Comparison of ENCODE assay signal across 15 mouse cellular contexts in genomic region chr13:30524961-30525360, GRCm38 (mm10). TPM values are rescaled to one million over a fixed set of nuclear protein-coding genes. Genes with fewer than 3 reads are reported as not detected.
DNase-seq lines count a peak whose midpoint lies in the region; ATAC-seq lines count a peak whose summit lies in the region.
"Had no signal": no experiment of that assay in that cellular context is flagged by ENCODE, and none has a peak within 500 bp of the region (broad histone marks: within the 10 kb centered on the region; RNA-seq: fewer than 3 reads in every experiment).

No protein-coding gene starts in this region.

- H3K36me3 ChIP-seq in hindbrain, embryonic 12.5 days, result no peaks in the 10 kb centered on the region
- H3K36me3 ChIP-seq: heart, embryonic 15.5 days; intestine, embryonic 15.5 days; limb, embryonic 10.5 days; lung, embryonic 15.5 days; neural tube, embryonic 15.5 days; stomach, embryonic 15.5 days had no signal

- no peaks in the 10 kb centered on the region for H3K4me1 ChIP-seq in hindbrain, embryonic 12.5 days
- H3K4me1 ChIP-seq: intestine, embryonic 15.5 days; limb, embryonic 10.5 days; lung, embryonic 15.5 days; neural tube, embryonic 15.5 days; stomach, embryonic 15.5 days had no signal

- H3K9ac ChIP-seq in hindbrain, embryonic 12.5 days, result no peak overlapping the region
- H3K9ac ChIP-seq: heart, embryonic 15.5 days; intestine, embryonic 15.5 days; lung, embryonic 15.5 days; neural tube, embryonic 15.5 days; stomach, embryonic 15.5 days had no signal

- no peaks in the 10 kb centered on the region for H3K27me3 ChIP-seq in hindbrain, embryonic 12.5 days
- H3K27me3 ChIP-seq: heart, embryonic 15.5 days; intestine, embryonic 15.5 days; lung, embryonic 15.5 days; neural tube, embryonic 15.5 days; stomach, embryonic 15.5 days had no signal

- DNase-seq in adrenal gland, postnatal 14 days, result peak; percentile 53
- DNase-seq in adrenal gland, postnatal 25 days, result no peak
- peak; percentile 16 for DNase-seq in kidney, postnatal 14 days
- DNase-seq in kidney, adult 9 months, result no peak
- peak; percentile 71 for DNase-seq in heart, adult 8-10 months (ENCODE audit: low spot score)
- DNase-seq in lung, postnatal 25 days (ENCODE audit: low spot score), result peak; percentile 43
- DNase-seq: thymus, postnatal 25 days had no signal

- H3K9me3 ChIP-seq in hindbrain, embryonic 12.5 days (replicated peaks), result no peaks in the 10 kb centered on the region
- H3K9me3 ChIP-seq: heart, embryonic 15.5 days; intestine, embryonic 15.5 days; limb, embryonic 10.5 days; lung, embryonic 15.5 days; neural tube, embryonic 15.5 days; stomach, embryonic 15.5 days had no signal

- H3K27ac ChIP-seq in hindbrain, embryonic 12.5 days, result no peak overlapping the region
- H3K27ac ChIP-seq: heart, embryonic 15.5 days; intestine, embryonic 15.5 days; limb, embryonic 10.5 days; lung, embryonic 15.5 days; neural tube, embryonic 15.5 days; stomach, embryonic 15.5 days had no signal

- no peak overlapping the region for H3K4me2 ChIP-seq in hindbrain, embryonic 12.5 days (replicated peaks)
- H3K4me2 ChIP-seq: heart, embryonic 15.5 days; intestine, embryonic 15.5 days; lung, embryonic 15.5 days; neural tube, embryonic 15.5 days; stomach, embryonic 15.5 days had no signal

- no peak for ATAC-seq in hindbrain, embryonic 12.5 days (ENCODE audit: low FRiP score)
- no peak for ATAC-seq in erythroid progenitor cell, adult 5-6 weeks (replicated peaks; ENCODE audit: low FRiP score, poor library complexity, severe bottlenecking)
- ATAC-seq: intestine, embryonic 15.5 days had no signal

- no peak overlapping the region for H3K4me3 ChIP-seq in hindbrain, embryonic 12.5 days
- H3K4me3 ChIP-seq: heart, embryonic 15.5 days; intestine, embryonic 15.5 days; limb, embryonic 10.5 days; lung, embryonic 15.5 days; neural tube, embryonic 15.5 days; stomach, embryonic 15.5 days had no signal

- 89% methylated on average over 8 of the region's 8 CpGs for WGBS in hindbrain, embryonic 12.5 days

RNA-seq across cellular contexts. Expression of gene Uqcrfs1, which starts 20.2 kb away (rescaled TPM):
- 550 and 554 TPM in 2 replicates for total RNA-seq in adrenal gland, postnatal 14 days (2021)
- total RNA-seq in adrenal gland, postnatal 25 days (2021), result 284 and 287 TPM in 2 replicates
- 1,000 to 10,000 TPM; 1,110 to 1,211 (median 1,181) TPM for total RNA-seq in heart, adult 8-10 months (2022)
- polyA plus RNA-seq in hindbrain, embryonic 12.5 days (2016; fragmentation: Nextera tagmentation; extraction: Ambion mirVana), result 216 TPM in 2 replicates
- total RNA-seq in erythroid progenitor cell, adult 5-6 weeks (2015; ENCODE audit: low replicate concordance), result 94.1 and 113 TPM in 2 replicates
- total RNA-seq in erythroid progenitor cell, adult 5-6 weeks (2017; ENCODE audit: low replicate concordance), result 48.6 and 63.0 TPM in 2 replicates

Comparison
In these comparisons a context has a peak if more than half of its experiments do, and no peak if none do; other contexts are left out.
1. DNase-seq: peak in adrenal gland, postnatal 14 days (single experiment), kidney, postnatal 14 days (single experiment), heart, adult 8-10 months (single experiment) and lung, postnatal 25 days (single experiment); none in adrenal gland, postnatal 25 days (single experiment) and kidney, adult 9 months (single experiment).